Mouse (Mus musculus) adrenal gland, adult (tissue): ENCODE results near the gene Rasgrp3.
"Not testable (repeated sequence)": the region's sequence is repeated elsewhere in the genome, so short reads cannot be mapped to it uniquely, and the experiment has no call there.

Source experiments
- DNase-seq, 2 experiments: peaks; one replicate each; pipeline ENCODE4 v3.0.0; 2022 to 2023; ENCODE audit warnings: low spot score in 1 of 2; ENCODE audit not compliant: inconsistent age in 2 of 2

Gene Rasgrp3

DNA sequence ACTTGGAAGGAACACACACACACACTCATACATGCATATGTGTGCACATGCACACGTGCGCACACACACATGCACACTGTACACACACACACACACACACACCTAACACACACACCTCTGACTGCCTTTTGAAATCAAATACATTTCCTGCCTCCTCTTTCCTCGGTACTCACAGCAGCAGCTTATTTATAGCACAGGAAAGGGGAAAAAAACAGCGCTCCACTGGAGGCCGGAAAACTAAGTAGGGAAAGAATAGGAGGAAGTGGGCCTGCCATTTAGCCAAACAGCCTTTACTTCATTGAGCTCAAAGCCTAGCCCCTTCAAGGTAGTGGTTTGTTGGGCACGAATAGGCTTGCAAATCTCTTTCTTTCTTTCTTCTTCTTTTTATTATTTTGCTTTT lies at the start of gene Rasgrp3:
Gene Rasgrp3, plus strand, starts transcription at position 298 of the 400 bp plus-strand sequence.
- peak in 1 of 2 experiments; percentile 60 for DNase-seq

DNA sequence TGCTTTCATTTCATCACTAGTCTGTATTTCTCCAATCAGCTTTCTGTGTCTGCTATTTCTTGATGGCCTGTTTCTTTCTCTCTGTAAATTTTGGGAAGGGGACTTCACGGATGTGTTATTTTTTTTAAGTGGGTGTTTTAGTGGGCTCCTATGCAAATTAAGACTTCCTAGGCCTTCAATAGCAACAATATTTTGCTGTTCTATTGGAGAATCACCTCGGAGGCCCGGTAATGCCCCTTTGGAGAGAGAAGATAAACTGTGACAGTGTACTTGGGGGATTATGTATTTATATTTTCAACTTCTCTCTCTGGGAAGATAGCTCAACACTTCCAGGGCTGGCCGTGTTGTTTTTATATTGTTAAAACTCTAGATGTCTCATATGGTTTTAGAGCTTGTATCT lies 47.3 kb upstream of the Rasgrp3 start:
- no peak for DNase-seq

DNA sequence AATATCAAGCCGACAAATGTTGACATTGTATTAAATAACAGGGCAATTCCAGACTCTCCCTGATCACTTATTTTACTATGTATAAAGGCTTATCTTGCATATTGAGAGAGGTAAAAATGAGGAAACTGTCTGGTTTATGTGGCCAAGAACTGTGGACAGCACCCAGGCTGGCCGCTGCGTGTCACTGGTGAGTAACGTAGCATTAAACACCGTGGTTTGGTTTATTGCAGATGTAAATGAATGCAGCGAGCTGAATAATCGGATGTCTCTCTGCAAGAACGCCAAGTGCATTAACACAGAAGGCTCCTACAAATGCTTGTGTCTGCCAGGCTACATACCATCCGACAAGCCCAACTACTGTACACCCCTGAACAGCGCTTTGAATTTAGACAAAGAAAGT lies 45.6 kb upstream of the Rasgrp3 start:
- DNase-seq, result no peak

DNA sequence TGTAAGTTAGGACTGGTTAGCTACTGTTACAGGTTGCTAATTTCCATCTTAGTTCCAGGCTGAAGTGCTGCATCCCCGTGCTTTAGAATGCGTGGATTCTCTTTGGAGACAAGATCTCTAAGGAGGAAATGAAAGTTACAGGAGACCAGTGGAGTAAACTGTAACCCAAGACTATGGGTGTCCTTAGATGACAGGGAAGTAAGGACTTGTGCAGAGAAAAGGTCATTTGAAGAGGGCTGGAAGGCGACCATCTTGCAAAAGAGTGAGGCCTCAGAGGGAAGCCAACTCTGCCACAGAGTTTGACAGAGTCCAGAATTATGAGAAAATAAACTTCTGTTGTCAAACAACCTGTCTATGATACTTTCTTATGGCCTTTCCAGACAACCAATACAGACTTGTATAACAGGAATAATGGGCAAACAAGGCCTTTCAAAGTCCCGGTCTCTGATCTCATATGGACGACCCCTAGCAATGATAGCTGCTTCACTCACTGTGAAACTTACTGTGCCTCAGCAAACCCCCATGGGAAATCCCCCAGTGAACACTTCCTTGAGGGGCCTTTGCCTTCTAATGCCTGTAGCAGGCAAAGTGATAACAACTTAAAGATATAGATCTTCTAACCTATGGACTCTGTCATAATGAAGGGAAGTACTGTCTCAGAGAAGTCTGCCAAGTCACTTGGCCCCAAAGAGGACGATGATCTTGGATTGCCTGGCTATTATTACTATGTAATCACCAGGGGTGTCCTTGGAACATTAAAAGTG lies 44.1 kb upstream of the Rasgrp3 start:
- DNase-seq, result no peak

DNA sequence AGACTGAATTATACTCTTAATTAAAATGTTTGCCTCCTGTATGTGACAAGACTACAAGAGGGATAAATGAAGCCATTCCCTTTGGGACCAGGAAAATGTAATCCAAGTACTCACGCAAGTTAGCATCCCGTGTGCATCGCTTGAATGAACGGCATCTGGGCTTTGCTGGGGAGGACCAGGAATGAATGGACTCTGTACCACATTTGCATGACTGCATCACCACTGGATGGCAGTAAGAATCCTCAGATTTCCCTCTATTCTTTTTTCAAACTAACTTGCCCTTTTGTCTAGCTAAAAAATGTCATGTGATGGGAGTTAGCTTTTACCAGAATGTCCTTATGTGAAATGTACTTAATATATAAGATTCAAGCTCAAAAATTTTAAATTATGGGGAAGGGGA lies 29.3 kb upstream of the Rasgrp3 start:
- no peak for DNase-seq

DNA sequence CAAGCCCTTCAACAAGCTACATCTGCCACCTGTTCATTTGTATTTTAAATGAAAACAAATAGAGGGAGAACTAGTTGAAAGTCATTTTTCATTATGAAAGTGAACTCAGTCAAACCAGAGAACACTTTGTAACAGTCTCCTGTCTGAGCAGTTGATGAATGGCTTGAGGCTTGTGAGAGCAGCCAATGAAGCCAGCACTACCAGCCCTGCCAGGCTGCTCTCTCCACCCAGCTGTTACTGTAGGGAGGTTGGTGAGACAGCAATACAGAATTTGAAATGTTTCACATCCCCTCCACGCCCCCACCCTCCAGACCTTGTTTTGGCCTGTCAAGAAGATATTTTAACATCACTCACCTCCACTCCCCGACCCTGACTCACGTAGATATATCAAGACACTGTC lies 18.8 kb upstream of the Rasgrp3 start:
- DNase-seq, result no peak

DNA sequence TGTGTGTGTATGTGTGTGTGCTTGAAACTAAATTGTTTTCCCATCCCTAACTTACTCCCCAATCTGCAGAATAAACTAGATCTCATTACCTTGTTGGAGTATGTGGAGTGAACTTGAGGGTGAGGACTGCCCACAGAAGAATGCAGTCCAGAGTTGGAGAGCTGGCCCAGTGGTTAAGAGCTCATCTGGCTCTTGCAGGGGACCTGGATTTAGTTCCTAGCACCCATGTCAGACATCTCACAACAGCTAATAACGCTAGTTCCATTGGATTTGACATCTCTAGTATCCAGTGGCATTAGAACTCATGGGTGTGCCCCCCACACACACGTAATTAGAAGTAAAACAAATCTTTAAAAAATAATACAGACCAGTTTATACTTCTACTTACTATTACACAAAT lies 1.5 kb upstream of the Rasgrp3 start:
- DNase-seq, result no peak

DNA sequence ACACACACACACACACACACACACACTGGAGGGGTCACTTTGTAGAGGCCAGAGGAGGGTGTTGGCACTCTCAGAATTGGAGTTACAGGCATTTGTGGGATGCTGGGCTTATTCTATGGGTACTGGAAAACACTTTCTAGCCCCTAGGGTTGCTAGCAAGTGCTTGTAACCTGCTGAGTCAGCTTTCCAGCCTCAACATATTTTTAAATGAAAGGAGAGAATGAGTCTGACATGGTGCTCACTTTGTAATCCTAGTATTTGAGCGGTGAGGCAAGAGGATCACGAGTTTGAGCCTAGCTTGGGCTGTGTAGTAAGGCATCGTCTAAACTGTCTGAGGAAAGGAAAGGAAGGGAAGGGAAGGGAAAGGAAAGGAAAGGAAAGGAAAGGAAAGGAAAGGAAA lies 825 bp upstream of the Rasgrp3 start:
- no peak for DNase-seq

DNA sequence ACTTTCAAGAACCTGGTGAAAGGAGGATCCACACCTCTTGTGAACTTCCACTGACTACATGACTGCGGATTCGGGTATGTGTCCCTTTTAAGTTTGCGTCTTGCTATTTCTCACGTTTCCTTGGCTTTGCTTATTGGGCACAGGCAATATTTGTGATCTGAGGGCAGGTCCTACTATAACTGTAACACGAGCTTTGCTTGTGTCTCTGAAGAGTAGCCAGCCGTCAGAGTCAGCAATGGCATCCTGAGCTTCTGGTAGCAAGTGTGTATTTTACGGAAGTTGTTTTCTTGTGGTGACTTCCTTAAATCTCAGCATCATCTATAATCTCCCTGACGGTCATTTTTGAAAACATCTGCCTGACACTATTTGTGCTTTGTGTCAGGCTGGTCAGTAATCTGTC lies 399 bp downstream of the Rasgrp3 start:
- no peak for DNase-seq

DNA sequence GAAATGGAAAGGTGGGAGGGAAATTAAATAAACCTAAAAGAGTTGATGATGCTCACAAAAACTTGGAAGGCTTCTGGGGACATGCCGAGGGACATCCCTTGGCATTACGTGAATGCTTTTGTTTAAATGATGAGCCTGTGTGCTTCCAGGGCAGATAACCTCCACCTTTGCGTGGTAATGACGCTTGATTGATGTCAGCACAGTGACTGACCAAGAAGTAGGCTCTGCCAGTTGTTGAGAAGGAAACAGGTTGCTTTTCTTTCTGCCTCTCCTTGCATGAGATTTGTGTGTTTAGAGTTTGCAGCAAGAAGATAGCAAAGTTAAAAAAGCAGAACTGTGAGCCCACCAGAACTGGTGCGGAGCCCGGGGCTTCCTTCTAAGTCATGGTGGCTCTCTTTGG lies 1.1 kb downstream of the Rasgrp3 start:
- peak in 1 of 2 experiments; percentile 31 for DNase-seq

DNA sequence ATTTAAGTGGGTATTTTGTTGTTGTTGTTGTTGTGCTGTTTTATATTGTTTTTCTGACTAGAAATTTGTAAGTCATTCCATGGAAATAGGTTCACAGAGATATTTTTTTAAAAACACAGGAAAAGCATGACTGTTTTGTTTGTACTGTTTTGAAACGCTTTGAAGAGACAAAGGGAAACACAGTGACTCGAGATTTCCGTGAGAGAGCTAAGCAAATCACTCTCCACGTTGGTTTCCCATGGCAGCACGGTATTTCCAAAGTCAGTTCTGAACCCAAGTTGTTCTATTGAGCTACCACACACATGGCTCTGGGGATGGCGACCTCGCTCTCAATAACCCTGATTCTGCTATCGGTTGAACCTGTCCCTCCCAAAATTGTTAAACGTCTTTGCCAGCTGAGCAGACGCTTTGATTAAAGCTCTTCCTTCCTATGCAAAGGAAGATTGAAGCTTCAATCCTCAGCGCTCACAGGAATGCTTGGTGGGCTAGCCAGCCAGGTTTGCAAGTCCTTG lies 1.6 kb downstream of the Rasgrp3 start:
- DNase-seq, result no peak

DNA sequence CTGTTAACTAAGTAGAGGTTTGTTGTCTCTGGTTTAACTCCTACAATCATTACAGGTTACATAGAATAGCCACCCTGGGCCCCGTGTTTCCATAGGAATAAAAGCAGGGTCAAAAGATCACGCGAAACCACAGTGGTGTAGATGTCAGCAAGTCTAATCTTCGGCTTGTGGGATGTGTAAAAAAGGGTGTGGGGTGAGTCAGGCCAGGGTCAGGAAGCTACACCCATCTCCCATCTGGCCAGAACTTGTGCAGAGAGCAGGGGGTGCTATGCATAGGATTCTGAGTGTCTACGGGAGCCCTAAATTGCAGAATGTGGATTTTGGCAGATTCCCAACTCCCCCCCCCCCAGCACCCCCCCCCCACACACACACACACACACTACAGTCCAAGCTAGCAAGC lies 2.5 kb downstream of the Rasgrp3 start:
- DNase-seq, result no peak

DNA sequence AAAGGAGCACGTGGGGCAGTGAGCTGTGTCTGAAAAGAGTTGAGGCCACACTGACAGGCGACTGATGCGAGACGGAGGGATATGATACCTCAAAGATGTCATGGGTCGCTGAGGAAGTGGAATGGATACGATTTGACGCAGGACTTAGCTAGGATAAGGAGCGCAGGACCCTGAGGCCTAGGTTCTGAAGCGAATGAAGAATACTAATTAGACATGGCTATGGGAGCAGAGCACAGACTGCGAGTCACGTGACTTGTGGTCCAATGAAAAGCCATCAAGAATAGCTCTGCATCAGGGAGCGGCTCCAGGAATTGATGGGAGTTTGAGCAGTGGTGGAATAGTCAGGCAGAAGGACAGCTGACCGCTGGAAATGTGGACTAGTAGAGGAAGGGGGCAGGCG lies 3.4 kb downstream of the Rasgrp3 start:
- no peak for DNase-seq

DNA sequence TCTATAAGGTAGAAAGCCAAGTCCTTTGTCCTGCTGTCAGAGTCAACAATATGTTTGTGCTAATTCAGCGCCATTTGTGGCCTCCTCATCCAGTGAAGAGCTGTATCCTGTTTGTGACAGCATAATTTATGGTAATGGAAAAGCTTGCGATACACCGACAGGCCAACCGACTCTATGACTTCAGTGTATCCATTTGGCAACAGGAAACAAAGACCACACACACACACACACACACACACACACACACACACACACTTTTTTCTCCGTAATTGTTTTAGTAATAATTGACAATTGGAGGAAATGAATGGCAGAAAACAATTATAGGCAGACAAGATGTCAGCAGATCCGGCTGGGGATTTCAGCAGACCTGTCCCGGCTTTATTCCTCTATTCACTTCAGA lies 4.9 kb downstream of the Rasgrp3 start:
- peak in 1 of 2 experiments; percentile 45 for DNase-seq

DNA sequence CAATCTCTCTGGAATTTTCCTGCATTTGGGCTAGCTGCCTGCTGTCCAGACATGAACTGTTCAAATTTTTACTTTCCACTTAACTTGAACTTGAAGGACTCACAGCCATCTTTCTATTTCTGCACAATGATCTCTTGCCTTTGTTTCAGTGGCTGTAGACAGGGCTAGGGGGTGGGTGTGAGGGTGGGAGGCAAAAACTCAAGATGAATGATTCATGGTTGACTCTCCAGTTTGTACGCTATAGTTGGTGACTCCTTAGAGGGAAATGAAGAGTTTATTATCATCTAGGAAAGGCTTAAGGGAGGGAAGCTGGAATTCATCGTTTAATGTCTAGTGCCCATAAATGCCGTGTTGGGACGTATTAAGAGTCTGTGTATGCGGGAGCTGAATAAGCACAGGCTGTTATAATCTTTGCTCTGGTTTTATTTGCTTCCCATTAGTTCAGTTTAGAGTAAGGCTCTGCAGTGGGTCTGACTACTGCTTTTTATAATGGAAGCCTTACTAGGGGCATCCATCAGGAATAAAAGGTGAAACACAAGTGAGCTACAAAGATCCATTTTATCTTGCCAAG lies 5.6 kb downstream of the Rasgrp3 start:
- DNase-seq, result no peak

DNA sequence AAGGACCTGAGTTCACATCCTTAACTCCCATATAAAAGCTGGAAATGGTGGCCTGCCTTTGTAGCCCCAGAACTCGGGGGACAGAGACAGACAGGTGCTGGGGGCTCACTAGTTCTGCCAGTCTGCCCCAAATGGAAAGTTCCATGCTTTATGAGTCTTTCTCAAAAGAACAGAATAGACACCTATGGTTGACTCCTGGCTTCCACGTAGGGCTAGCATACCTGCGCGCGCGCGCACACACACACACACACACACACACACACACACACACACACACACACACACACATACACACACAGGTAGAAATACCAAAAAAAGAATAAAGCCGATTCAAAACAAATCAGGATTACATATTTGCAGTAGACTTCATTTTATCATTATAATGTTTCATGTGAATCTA lies 6.7 kb downstream of the Rasgrp3 start:
- no peak for DNase-seq

DNA sequence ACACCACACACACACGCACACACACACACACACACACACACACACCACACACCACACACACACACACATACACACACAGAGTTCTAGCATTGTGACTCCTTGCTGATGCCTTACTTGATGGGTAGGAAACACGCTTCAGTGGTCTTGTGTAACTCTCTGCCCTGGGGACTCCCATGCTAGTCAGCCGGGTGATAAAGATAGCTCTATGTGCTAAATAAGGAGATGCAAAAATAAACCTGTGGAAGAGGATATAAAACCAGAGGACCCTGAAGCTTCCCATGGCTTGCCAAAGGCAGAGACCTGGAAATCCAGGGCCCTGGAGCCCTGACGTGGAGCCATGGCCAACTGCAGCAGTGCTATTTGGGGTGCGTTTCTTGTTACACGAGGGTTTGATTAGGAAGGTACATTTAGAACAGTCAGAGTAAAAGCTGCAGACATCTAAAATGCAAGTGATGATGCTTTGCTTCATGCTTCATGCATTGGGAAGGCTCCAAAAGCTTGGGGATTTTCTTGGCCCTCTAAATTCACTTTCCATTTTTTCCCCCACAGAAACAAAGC lies 7.4 kb downstream of the Rasgrp3 start:
- no peak for DNase-seq

DNA sequence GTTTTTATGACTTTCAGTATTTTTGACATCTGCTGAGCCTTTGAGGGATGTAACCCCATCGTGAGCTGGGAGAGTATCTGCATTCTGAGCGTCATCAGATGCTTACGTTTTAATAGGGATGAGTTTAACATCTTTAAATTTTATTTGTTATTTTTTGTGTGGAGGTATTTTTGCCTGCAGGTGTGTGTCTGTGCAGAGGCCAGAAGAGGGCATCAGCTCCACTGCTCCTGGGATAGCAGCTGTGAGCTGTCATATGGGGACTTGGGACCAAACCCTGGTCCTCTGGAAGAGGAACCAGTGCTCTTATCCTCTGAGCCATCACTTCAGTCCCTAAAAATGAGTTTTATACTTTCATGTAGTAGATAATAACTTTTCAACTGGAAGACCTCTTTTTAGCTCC lies 12.6 kb downstream of the Rasgrp3 start:
- DNase-seq, result no peak

DNA sequence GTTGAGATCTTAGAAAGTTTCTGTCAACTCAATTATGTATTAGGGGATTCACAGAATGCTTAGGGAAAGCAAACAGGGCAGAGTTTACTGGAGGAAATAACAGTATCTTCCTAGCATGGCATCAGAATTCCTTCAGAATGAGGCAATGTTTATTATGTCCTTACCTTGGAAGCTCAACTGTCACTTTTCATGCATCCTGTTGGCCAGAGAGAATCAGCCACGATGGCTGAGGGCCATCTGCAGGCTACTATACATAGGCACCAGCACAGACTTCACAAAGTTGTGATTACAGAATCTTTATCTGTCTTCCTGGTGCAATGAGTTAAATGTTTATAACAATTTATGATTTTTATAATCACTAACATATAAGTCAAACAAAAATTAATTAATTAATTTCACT lies 13.3 kb downstream of the Rasgrp3 start:
- no peak for DNase-seq

DNA sequence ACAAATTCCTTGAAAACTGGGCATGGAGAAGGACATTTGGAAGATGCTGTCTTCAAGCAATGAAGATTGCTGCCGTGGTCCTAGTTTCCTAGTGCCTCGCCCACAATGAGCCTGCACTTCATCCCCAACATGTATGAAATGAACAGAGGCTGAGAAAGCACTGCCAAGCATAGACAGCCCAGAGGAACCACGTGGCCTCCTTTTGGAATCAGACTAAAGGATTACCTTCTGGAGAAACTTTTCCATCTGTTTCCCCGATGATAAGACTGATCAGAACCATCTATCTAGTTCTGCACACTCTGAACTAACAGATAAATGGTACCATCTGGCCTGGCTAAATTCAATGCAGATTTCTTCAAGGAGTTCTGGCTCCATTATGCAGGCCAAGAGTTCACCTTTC lies 16.6 kb downstream of the Rasgrp3 start:
- no peak for DNase-seq

DNA sequence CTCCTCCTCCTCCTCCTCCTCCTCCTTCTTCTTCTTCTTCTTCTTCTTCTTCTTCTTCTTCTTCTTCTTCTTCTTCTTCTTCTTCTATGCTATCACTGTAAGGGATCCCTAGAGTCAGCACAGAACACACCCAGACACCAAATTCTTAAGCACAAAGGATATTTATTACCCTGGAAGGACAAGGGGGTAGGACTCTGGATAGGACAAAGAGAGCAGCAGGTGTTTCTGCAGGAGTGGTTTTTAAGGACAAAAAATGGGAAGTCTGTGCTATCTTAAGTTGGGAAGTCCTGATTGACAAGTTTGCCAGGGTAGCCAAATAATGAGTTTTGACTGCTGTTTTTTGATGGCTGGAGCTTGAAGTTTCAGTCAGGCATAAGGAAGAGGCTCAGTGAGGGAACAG lies 17.9 kb downstream of the Rasgrp3 start:
- DNase-seq, result no peak

DNA sequence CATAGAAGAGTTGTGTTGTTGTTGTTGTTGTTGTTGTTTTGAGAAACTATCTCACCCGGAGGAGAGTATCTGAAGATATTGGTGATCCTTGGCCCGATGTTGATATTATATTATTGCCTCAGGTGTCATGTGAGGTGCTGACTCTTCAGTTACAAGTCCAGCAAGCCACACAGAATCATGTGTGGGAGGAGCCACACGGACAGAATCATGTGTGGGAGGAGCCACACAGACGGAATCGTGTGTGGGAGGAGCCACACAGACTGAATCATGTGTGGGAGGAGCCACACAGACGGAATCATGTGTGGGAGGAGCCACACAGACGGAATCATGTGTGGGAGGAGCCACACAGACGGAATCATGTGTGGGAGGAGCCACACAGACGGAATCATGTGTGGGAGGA lies 20.4 kb downstream of the Rasgrp3 start:
- not testable (repeated sequence) for DNase-seq
